Mouse (Mus musculus) kidney, adult 2 months (tissue): Measurements from ENCODE around the gene Rcan2. TPM values are rescaled to one million over a fixed set of nuclear protein-coding genes. Genes with fewer than 3 reads are reported as not detected.
"Not testable (repeated sequence)": the region's sequence is repeated elsewhere in the genome, so short reads cannot be mapped to it uniquely, and the experiment has no call there.

Experiments
- DNase-seq: peaks from one replicate; pipeline ENCODE4 v3.0.0; 2021
- H3K27ac ChIP-seq: fragments of 200-500 bp; 2 replicates; pipeline ENCODE4 v1.5.1; 2012; ENCODE audit warnings: low read depth, low read length, control low read depth, inconsistent platforms; ENCODE audit not compliant: insufficient read depth
- H3K27me3 ChIP-seq: fragments of 200-500 bp; replicated peaks from 2 replicates; pipeline ENCODE4 v1.6.1; 2012; ENCODE audit warnings: mild to moderate bottlenecking, moderate library complexity, low read length, inconsistent platforms; ENCODE audit not compliant: control insufficient read depth, insufficient read depth
- H3K36me3 ChIP-seq: fragments of 200-500 bp; 2 replicates; pipeline ENCODE4 v1.6.1; 2012; ENCODE audit warnings: mild to moderate bottlenecking, moderate library complexity, low read length, inconsistent platforms; ENCODE audit not compliant: control insufficient read depth, insufficient read depth
- H3K4me1 ChIP-seq: fragments of 200-500 bp; 2 replicates; pipeline ENCODE4 v1.6.1; 2011; ENCODE audit warnings: low read length; ENCODE audit not compliant: control insufficient read depth, insufficient read depth
- H3K4me3 ChIP-seq: fragments of 200-500 bp; 2 replicates; pipeline ENCODE4 v1.5.1; 2011; ENCODE audit warnings: mild to moderate bottlenecking, low read depth, low read length, control low read depth; ENCODE audit not compliant: insufficient read depth
- CTCF ChIP-seq: fragments of 200-500 bp; conservative IDR thresholded peaks from 2 replicates; pipeline ENCODE4 v1.5.1; 2011; ENCODE audit warnings: low read depth, mild to moderate bottlenecking, control low read depth, low read length, moderate library complexity, mixed read lengths; ENCODE audit not compliant: insufficient read depth, insufficient read length
- POLR2A ChIP-seq: fragments of 200-500 bp; IDR thresholded peaks from one replicate; pipeline ENCODE4 v1.6.1; 2011; ENCODE audit warnings: low read depth, low read length, control low read depth
- WGBS: fragments of 180-500 bp; shearing (Covaris S2); methylation state at CpG from one replicate; pipeline ENCODE4 v1.1.7; 2018; 5-methylcytosine and 5-hydroxymethylcytosine counted together
- polyA plus RNA-seq: library from polyadenylated mRNA; depleted of rRNA; stranded (reverse); fragments of >200 nt; gene quantifications from 2 replicates; pipeline ENCODE4 v1.2.3, GENCODE M21; 2012

The Rcan2 gene
- polyA plus RNA-seq, 1 experiment: 18.3 TPM

GRCm38 (mm10) chr17:43824781-43825410 lies 23.7 kb downstream of the Rcan2 start:
- 90% methylated on average over 10 of the region's 10 CpGs for WGBS

GRCm38 (mm10) chr17:43825411-43825785 lies 24.2 kb downstream of the Rcan2 start:
- H3K4me1 ChIP-seq, H3K36me3 ChIP-seq, DNase-seq, H3K27ac ChIP-seq, H3K4me3 ChIP-seq, H3K27me3 ChIP-seq: not testable (repeated sequence)
- 58% methylated on average over 1 of the region's 1 CpGs for WGBS

More at GRCm38 (mm10) chr17:43824781-43825410, 23.7 kb downstream of the Rcan2 start:
- Histone ChIP-seq H3K36me3 (no peaks in the 10 kb centered on the region), H3K4me1 (no peaks in the 10 kb centered on the region), H3K27ac (no peak overlapping the region), H3K27me3 (no peaks in the 10 kb centered on the region), H3K4me3 (no peak overlapping the region)
- TF ChIP-seq CTCF (no peak), POLR2A (no peak)
- no peak for DNase-seq

- Histone ChIP-seq H3K27me3 (no peaks in the 10 kb centered on the region), H3K4me1 (no peaks in the 10 kb centered on the region), H3K4me3 (no peak overlapping the region), H3K27ac (no peak overlapping the region), H3K36me3 (no peaks in the 10 kb centered on the region)
- DNase-seq: no peak
- 71% methylated on average over 3 of the region's 3 CpGs for WGBS
- TF ChIP-seq CTCF (no peak), POLR2A (no peak)
Observed at GRCm38 (mm10) chr17:43827261-43827660, 26.1 kb downstream of the Rcan2 start.

- DNase-seq: peak; percentile 14
- no peak for TF ChIP-seq POLR2A
- TF ChIP-seq CTCF: no peak
- 71% methylated on average over 15 of the region's 15 CpGs for WGBS
- Histone ChIP-seq H3K4me3 (no peak overlapping the region), H3K27me3 (no peaks in the 10 kb centered on the region), H3K4me1 (no peaks in the 10 kb centered on the region), H3K36me3 (no peaks in the 10 kb centered on the region), H3K27ac (no peak overlapping the region)
Observed at GRCm38 (mm10) chr17:43832401-43833124, 31.4 kb downstream of the Rcan2 start.

- H3K4me3 ChIP-seq: no peak overlapping the region
- TF ChIP-seq CTCF (no peak), POLR2A (no peak)
- no peak overlapping the region for H3K27ac ChIP-seq
- DNase-seq: no peak
- 81% methylated on average over 9 of the region's 9 CpGs for WGBS
- H3K27me3 ChIP-seq: no peaks in the 10 kb centered on the region; the same call in 1 of the 2 replicates
- H3K4me1 ChIP-seq: no peaks in the 10 kb centered on the region
- no peaks in the 10 kb centered on the region for H3K36me3 ChIP-seq
Observed at GRCm38 (mm10) chr17:43840208-43840607, 39.1 kb downstream of the Rcan2 start.

- Histone ChIP-seq H3K4me3 (no peak overlapping the region), H3K27me3 (no peaks in the 10 kb centered on the region), H3K27ac (no peak overlapping the region), H3K36me3 (no peaks in the 10 kb centered on the region), H3K4me1 (no peaks in the 10 kb centered on the region)
- WGBS: 25% methylated on average over 2 of the region's 2 CpGs
- peak; percentile 29 for DNase-seq
- no peak for TF ChIP-seq POLR2A
- TF ChIP-seq CTCF: no peak
Observed at GRCm38 (mm10) chr17:43846714-43847113, 45.6 kb downstream of the Rcan2 start.

- DNase-seq: no peak
- TF ChIP-seq POLR2A (no peak), CTCF (no peak)
- H3K4me3 ChIP-seq: no peak overlapping the region
- no peaks in the 10 kb centered on the region for H3K4me1 ChIP-seq
- H3K27me3 ChIP-seq: no peaks in the 10 kb centered on the region
- 68% methylated on average over 3 of the region's 3 CpGs for WGBS
- no peak overlapping the region for H3K27ac ChIP-seq
- no peaks in the 10 kb centered on the region for H3K36me3 ChIP-seq
Observed at GRCm38 (mm10) chr17:43848903-43849302, 47.8 kb downstream of the Rcan2 start.
